8 mouse cellular contexts compared by ENCODE assay signal in the genomic region with DNA sequence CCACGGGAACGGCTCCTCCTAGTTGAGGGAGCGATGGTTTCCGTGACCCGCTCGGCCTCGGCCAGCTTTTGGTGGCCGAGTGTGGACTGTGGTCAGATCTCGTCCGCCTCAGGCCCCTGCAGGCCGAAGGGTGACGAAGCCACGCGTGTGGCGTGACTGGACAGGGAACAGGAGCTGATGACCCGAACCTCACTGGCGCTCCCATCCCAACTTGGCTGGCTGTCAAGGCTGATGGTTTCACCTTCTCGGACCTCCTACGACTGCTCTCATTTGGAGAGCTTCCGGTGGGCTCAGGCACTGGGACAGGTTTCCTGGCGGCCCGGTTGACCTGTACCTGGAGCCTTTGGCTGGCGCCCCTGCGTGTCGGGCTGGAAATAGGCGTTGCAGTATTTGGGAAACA. TPM values are rescaled to one million over a fixed set of nuclear protein-coding genes. Genes with fewer than 3 reads are reported as not detected.
A peak's percentile ranks its signal among the peaks of the same experiment; 100 is the strongest.
DNase-seq lines count a peak whose midpoint lies in the region; ATAC-seq lines count a peak whose summit lies in the region.

No protein-coding gene starts in this region.

- DNase-seq in embryo, embryonic 11.5 days (ENCODE audit: low read depth, low spot score) = peak; percentile 30
- no peak for DNase-seq in embryo, embryonic 10.5 days (ENCODE audit: low spot score)
- peak; percentile 69 for DNase-seq in 3T3-L1 (ENCODE audit: low read depth, low spot score)
- no peak for DNase-seq in embryonic facial prominence, embryonic 14.5 days (ENCODE audit: low spot score)
- DNase-seq in urinary bladder, postnatal 36 days (ENCODE audit: low spot score in 2 of 2) = no peak
- no peak for DNase-seq in kidney, postnatal 25 days

- peaks cover 24% of the 10 kb centered on the region; the same call in 1 of the 2 replicates for H3K36me3 ChIP-seq in embryonic facial prominence, embryonic 14.5 days (ENCODE audit: control insufficient read depth, insufficient read depth, low read length)
- peaks cover 26% of the 10 kb centered on the region for H3K36me3 ChIP-seq in limb, embryonic 12.5 days
- H3K36me3 ChIP-seq in neural tube, embryonic 14.5 days (ENCODE audit: control insufficient read depth, insufficient read depth, low read length) = peaks cover 6% of the 10 kb centered on the region; the same call in 1 of the 2 replicates

- no peak overlapping the region for H3K27ac ChIP-seq in embryonic facial prominence, embryonic 14.5 days (replicated peaks; ENCODE audit: low read depth, low read length)
- no peak overlapping the region for H3K27ac ChIP-seq in limb, embryonic 12.5 days
- no peak overlapping the region for H3K27ac ChIP-seq in neural tube, embryonic 14.5 days (ENCODE audit: low read depth, low read length)

- peak overlapping the region; percentile 96 for H3K9ac ChIP-seq in embryonic facial prominence, embryonic 14.5 days (ENCODE audit: low read depth, low read length)
- peak overlapping the region; percentile 84 for H3K9ac ChIP-seq in limb, embryonic 12.5 days (replicated peaks)
- H3K9ac ChIP-seq in neural tube, embryonic 14.5 days (replicated peaks; ENCODE audit: low read depth, low read length) = peak overlapping the region; percentile 86

- WGBS in embryonic facial prominence, embryonic 14.5 days = 0% methylated on average over 25 of the region's 26 CpGs
- under 1% methylated on average over 26 of the region's 26 CpGs for WGBS in limb, embryonic 12.5 days
- WGBS in neural tube, embryonic 14.5 days = 0% methylated on average over 26 of the region's 26 CpGs

- peak; percentile 51 for ATAC-seq in embryonic facial prominence, embryonic 14.5 days (ENCODE audit: low read depth)
- ATAC-seq in limb, embryonic 12.5 days (ENCODE audit: insufficient number of reproducible peaks, insufficient read depth, low FRiP score, low TSS enrichment, low read depth) = peak; percentile 60; the same call in 1 of the 2 replicates
- no peak; the same call in 1 of the 2 replicates for ATAC-seq in neural tube, embryonic 14.5 days (ENCODE audit: low read depth)

- peaks cover 7% of the 10 kb centered on the region for H3K4me1 ChIP-seq in embryonic facial prominence, embryonic 14.5 days (ENCODE audit: control insufficient read depth, insufficient read depth, low read length)
- H3K4me1 ChIP-seq in limb, embryonic 12.5 days (replicated peaks) = peaks cover 10% of the 10 kb centered on the region
- H3K4me1 ChIP-seq in neural tube, embryonic 14.5 days (ENCODE audit: control insufficient read depth, insufficient read depth, low read length) = peaks cover 4% of the 10 kb centered on the region; the same call in 1 of the 2 replicates

- peak overlapping the region; percentile 93 for H3K4me2 ChIP-seq in embryonic facial prominence, embryonic 14.5 days (ENCODE audit: low read depth, low read length)
- H3K4me2 ChIP-seq in limb, embryonic 12.5 days = peak overlapping the region; percentile 93
- peak overlapping the region; percentile 94 for H3K4me2 ChIP-seq in neural tube, embryonic 14.5 days (ENCODE audit: low read depth, low read length)

- peak overlapping the region; percentile 100 for H3K4me3 ChIP-seq in embryonic facial prominence, embryonic 14.5 days (ENCODE audit: low read depth, low read length)
- H3K4me3 ChIP-seq in limb, embryonic 12.5 days (replicated peaks) = peak overlapping the region; percentile 96
- H3K4me3 ChIP-seq in neural tube, embryonic 14.5 days (ENCODE audit: low read depth, low read length) = peak overlapping the region; percentile 97

- H3K27me3 ChIP-seq in embryonic facial prominence, embryonic 14.5 days (replicated peaks; ENCODE audit: control insufficient read depth, insufficient read depth, low read length) = no peaks in the 10 kb centered on the region
- H3K27me3 ChIP-seq in limb, embryonic 12.5 days = peaks cover 4% of the 10 kb centered on the region
- H3K27me3 ChIP-seq in neural tube, embryonic 14.5 days (ENCODE audit: control insufficient read depth, insufficient read depth, low read length) = no peaks in the 10 kb centered on the region

- H3K9me3 ChIP-seq in embryonic facial prominence, embryonic 14.5 days (ENCODE audit: control insufficient read depth, low read length) = no peaks in the 10 kb centered on the region
- H3K9me3 ChIP-seq in limb, embryonic 12.5 days = no peaks in the 10 kb centered on the region
- no peaks in the 10 kb centered on the region for H3K9me3 ChIP-seq in neural tube, embryonic 14.5 days (ENCODE audit: control insufficient read depth, low read length)

RNA-seq across cellular contexts. Expression of a gene that starts 0.4 kb away (rescaled TPM):
- polyA plus RNA-seq in embryonic facial prominence, embryonic 14.5 days (2014; fragmentation: Nextera tagmentation; extraction: Ambion mirVana) = 45.7 and 47.9 TPM in 2 replicates
- polyA plus RNA-seq in limb, embryonic 12.5 days (2016; fragmentation: Nextera tagmentation; extraction: Ambion mirVana) = 49.0 and 52.5 TPM in 2 replicates
- 58.2 and 62.7 TPM in 2 replicates for polyA plus RNA-seq in neural tube, embryonic 14.5 days (2014; fragmentation: Nextera tagmentation; extraction: Ambion mirVana)

Comparison
In these comparisons a context has a peak if more than half of its experiments do, and no peak if none do; other contexts are left out.
1. DNase-seq: peak in embryo, embryonic 11.5 days (single experiment) and 3T3-L1 (single experiment); none in embryo, embryonic 10.5 days (single experiment), embryonic facial prominence, embryonic 14.5 days (single experiment), urinary bladder, postnatal 36 days (0 of 2) and kidney, postnatal 25 days (0 of 2).
2. Peak in every context shown above with its lines, with median percentiles within 50 percentile points of each other: H3K4me2 ChIP-seq, H3K4me3 ChIP-seq and H3K9ac ChIP-seq.